Mouse (Mus musculus) gastrocnemius, adult 2 months (tissue): ENCODE data around the gene Zfp653. TPM values are rescaled to one million over a fixed set of nuclear protein-coding genes. Genes with fewer than 3 reads are reported as not detected.

Experiments
- DNase-seq: peaks from one replicate; pipeline ENCODE4 v3.0.0; 2022
- H3K27ac ChIP-seq: fragments of 200-600 bp; 2 replicates; pipeline ENCODE4 v1.8.1; 2022; ENCODE audit warnings: mild to moderate bottlenecking
- H3K4me3 ChIP-seq: fragments of 200-600 bp; 2 replicates; pipeline ENCODE4 v1.8.1; 2022; ENCODE audit warnings: mild to moderate bottlenecking, moderate library complexity
- CTCF ChIP-seq: fragments of 200-600 bp; IDR thresholded peaks from 2 replicates; pipeline ENCODE4 v1.8.1; 2022; ENCODE audit warnings: antibody characterized with exemption, mild to moderate bottlenecking, moderate library complexity
- intact Hi-C: fragments of 180-260 bp; cut with DNase I; formaldehyde crosslinking; loops from one replicate; pipeline ENCODE4 v1.15.1; 2025
- total RNA-seq, 2 experiments: library from RNA; stranded (reverse); gene quantifications; 2 replicates each; pipeline ENCODE4 v1.2.3; 2021

Zfp653 gene
- total RNA-seq, 2 experiments from 2014 or later: 4.3 to 4.4 TPM

DNA sequence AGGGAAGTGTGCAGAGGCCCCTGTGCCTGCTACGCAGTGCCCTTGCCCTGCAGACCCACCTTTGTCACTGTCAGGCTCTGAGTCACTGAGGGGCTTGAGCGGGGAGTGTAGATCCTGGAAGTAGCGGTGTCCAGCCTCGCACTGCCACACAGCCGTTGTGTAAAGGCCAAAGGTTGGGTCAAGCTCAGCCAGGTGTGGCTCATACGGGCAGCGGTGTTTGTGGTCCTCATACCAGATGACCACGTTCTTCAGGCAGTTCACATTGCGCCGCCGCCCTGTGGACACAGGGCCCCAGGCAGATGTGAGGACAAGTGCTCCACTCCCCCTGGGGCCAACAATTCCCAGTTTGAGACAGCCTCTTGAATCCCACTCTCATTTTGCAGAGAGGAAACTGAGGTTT lies 5.5 kb downstream of the Zfp653 start:
- Histone ChIP-seq H3K27ac (no peak overlapping the region), H3K4me3 (no peak overlapping the region)
- no peak for DNase-seq
- intact Hi-C loops: loop anchor here (1.0 kb wide), 2 partner anchors 78 to 90 kb away; no protein-coding TSS in a partner anchor
- TF ChIP-seq CTCF: no peak

DNA sequence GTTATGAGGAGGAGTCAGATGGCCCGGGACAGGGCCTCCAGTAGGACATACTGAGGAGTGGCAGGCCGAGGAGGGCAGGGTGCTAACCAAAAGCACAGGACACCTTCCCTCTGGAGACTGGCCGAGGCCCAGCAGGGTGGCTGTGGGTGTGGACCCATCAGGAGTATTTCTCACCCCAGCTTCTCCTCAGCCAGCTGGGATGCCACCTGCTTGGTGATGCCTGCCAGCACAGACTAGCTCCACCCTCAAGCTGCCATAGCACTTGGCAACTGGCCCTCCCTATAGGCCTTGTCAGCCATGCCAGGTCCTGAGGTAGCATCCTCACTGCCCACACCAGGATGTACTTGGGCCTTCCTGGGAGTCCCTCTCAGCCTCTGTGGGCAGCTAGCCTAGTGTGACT lies 6.8 kb downstream of the Zfp653 start:
- Histone ChIP-seq H3K4me3 (no peak overlapping the region), H3K27ac (no peak overlapping the region)
- no peak for TF ChIP-seq CTCF
- intact Hi-C loops: no loop called here
- no peak for DNase-seq

GRCm38 (mm10) chr9:22061339-22061738 lies 9.8 kb downstream of the Zfp653 start:
- no peak overlapping the region for H3K4me3 ChIP-seq
- no peak for DNase-seq
- TF ChIP-seq CTCF: no peak
- no peak overlapping the region for H3K27ac ChIP-seq
- intact Hi-C loops: no loop called here

DNA sequence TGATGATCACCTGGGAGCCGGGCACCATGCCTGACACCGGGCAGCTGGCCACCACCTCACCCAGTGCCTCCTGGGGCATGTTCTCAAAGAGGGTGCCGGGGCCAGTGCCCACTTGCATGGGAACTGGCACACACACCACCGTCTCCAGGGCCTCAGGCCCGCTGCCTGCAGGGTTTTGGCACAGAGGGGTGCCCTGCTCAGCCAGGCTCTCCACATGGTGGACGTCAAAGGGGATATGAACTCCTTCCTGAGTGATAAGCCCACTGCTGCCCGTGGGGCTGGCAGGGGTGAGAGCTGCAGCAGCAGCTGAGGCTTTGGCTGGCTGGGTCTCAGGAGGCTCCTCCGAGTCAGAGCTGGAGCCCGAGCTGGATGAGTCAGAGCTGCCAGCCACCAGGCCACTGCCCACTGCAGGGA lies 13.2 kb downstream of the Zfp653 start:
- TF ChIP-seq CTCF: no peak
- H3K27ac ChIP-seq: no peak overlapping the region
- intact Hi-C loops: no loop called here
- H3K4me3 ChIP-seq: no peak overlapping the region
- DNase-seq: peak; percentile 57

DNA sequence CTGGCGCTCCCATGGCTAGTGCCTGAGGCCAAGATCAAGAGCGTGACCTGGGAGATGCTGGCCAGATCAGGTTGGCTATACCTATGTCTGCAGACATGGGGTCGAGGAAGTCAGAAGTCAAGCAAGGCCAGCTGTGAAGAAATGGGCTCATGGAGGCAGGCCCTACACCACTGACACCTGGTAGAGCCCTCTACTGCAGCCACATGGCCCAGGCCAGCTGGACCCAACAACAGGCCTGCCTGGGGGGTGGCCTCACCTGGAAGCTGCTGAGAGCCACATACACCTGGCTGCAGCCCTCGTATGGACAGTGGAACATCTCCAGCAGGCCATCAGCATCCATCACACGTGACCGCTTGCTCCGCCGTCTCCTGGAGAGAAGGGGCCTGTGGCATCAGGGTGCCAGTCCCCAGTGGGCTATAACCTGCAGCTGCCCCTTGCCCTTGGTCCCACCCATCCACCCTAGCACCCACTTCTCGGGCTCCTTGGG lies 14.1 kb downstream of the Zfp653 start:
- TF ChIP-seq CTCF: no peak
- Histone ChIP-seq H3K4me3 (no peak overlapping the region), H3K27ac (no peak overlapping the region)
- no peak for DNase-seq
- intact Hi-C loops: no loop called here

DNA sequence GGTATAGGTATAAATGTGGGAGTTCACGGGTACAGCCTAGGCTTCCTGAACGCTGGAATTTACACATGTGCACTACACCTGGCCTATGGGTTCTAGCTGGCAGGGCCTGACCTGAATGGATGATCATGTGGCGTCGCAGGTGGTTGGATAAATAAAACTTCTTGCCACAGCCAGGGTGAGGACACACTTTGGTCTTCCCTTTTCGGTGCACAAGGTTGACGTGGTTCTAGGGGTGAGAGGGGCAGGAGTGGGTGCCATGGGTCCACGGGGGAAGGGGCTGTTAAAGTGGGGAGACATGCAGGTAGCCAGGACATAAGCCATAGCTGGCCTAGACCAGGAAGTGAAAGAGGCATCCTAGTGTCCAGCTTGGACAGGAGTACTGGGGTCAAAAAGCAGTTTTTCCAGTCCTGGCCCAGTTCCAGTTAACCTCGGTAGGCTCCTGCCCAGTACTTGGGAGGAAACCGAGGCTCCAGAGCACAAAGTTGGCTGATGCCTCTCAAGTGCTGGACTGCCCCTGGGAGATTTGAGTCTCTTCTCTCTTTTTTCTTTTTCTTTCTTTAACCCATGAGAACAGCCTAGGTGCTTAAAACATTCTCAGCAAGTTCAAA lies 14.8 kb downstream of the Zfp653 start:
- TF ChIP-seq CTCF: no peak
- no peak for DNase-seq
- no peak overlapping the region for H3K4me3 ChIP-seq
- no peak overlapping the region for H3K27ac ChIP-seq
- intact Hi-C loops: no loop called here

- intact Hi-C loops: no loop called here
- no peak for TF ChIP-seq CTCF
- DNase-seq: no peak
- no peak overlapping the region for H3K4me3 ChIP-seq
- H3K27ac ChIP-seq: no peak overlapping the region
These were observed 15.5 kb downstream of the Zfp653 start for GRCm38 (mm10) chr9:22055713-22056112.

- Histone ChIP-seq H3K4me3 (peak overlapping the region; percentile 41), H3K27ac (no peak overlapping the region)
- intact Hi-C loops: no loop called here
- peak; percentile 57 for DNase-seq
- peak; percentile 49 for TF ChIP-seq CTCF
These were observed 16.6 kb downstream of the Zfp653 start for GRCm38 (mm10) chr9:22054411-22055076.

- no peak for DNase-seq
- no peak overlapping the region for H3K27ac ChIP-seq
- no peak overlapping the region for H3K4me3 ChIP-seq
- no peak for TF ChIP-seq CTCF
- intact Hi-C loops: no loop called here
These were observed 17.5 kb downstream of the Zfp653 start for GRCm38 (mm10) chr9:22053657-22054056.

GRCm38 (mm10) chr9:22051958-22052254 lies 19.3 kb downstream of the Zfp653 start, which contains the start of gene Elavl3:
Gene Elavl3 (minus strand): TSS chr9:22052023.
- no peak within 1 kb of the TSS for H3K27ac ChIP-seq
- no peak for DNase-seq
- peak within 1 kb of the TSS; percentile 67 for H3K4me3 ChIP-seq
- TF ChIP-seq CTCF: no peak
- intact Hi-C loops: no loop called here

DNA sequence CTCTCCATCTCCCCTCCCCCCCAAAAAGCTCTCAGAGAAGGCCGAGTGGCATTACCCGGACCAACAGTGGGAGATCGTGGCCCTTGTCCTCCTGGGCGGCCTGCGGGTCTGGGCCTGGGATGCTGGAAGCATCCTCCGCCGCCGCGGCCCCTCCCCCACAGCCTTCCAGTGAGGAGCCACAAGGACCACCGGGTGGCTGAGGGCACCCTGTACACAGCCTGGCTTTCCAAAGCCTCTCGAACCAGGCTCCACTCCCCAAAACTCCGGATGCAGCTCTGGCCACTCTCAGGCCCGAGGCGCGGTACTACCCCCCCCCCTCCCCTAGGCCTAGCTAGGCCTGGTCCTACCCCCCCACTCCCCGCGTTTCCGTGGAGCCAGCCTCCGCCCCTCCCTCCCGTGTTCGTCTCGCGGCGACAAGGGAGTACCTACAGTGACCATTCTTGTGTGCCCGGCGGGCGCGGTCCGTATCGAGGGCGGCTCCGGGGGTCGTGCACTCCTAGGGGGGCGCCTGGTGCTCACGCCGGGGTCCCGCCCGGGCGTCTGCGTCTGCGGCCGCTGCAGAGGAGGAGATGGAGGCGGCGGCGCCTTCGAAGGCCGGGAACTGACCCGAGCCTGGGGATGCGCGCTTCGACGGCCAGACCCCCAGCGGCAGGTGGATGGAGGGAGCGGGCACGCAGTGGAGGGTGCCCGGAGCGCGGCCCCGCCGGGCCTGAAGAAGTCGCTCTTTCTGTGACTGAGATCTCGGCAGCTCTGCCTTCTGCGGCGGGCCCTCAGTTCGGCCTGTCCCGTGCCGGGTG lies 19.8 kb downstream of the Zfp653 start:
- TF ChIP-seq CTCF: no peak
- intact Hi-C loops: no loop called here
- peak overlapping the region; percentile 67 for H3K4me3 ChIP-seq

DNA sequence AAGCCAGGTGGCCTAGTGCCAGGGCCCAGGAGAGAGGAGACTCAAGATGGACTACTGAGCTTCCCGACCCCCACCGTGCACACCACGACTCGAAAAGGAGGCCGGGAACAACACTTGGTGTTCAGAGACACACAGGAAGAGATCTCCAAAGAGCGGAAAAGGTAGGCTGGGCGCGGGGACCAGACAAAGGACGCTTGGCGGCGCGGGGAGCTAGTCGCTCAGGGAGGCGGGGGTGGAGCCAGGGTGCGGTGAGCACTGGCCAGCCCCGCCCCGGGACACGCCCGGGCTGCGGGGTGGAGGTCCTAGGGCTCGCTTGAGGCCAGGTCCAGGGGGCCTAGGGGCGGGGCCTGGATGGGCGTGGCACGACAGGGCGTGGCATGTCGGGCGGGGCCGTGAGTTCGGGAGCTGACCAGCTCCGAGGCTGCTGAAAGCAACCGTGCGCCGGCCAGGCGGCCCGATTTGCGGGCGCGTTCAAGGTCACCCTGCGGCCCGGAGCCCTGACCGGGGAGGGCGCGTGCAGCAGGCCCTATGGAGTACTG lies 20.8 kb downstream of the Zfp653 start:
- DNase-seq: peak; percentile 47
- intact Hi-C loops: no loop called here
- TF ChIP-seq CTCF: no peak
- no peak overlapping the region for H3K27ac ChIP-seq
- H3K4me3 ChIP-seq: peak overlapping the region; percentile 67

More for the DNA sequence above, 19.8 kb downstream of the Zfp653 start:
- peak; percentile 24 for DNase-seq
- no peak overlapping the region for H3K27ac ChIP-seq
